Mouse (Mus musculus): ENCODE data around the gene Runx1. TPM values are rescaled to one million over a fixed set of nuclear protein-coding genes. Genes with fewer than 3 reads are reported as not detected.

Gene Runx1
- polyA plus RNA-seq (2012; rRNA removed), result 0.70 and 0.75 TPM in 2 replicates

DNA sequence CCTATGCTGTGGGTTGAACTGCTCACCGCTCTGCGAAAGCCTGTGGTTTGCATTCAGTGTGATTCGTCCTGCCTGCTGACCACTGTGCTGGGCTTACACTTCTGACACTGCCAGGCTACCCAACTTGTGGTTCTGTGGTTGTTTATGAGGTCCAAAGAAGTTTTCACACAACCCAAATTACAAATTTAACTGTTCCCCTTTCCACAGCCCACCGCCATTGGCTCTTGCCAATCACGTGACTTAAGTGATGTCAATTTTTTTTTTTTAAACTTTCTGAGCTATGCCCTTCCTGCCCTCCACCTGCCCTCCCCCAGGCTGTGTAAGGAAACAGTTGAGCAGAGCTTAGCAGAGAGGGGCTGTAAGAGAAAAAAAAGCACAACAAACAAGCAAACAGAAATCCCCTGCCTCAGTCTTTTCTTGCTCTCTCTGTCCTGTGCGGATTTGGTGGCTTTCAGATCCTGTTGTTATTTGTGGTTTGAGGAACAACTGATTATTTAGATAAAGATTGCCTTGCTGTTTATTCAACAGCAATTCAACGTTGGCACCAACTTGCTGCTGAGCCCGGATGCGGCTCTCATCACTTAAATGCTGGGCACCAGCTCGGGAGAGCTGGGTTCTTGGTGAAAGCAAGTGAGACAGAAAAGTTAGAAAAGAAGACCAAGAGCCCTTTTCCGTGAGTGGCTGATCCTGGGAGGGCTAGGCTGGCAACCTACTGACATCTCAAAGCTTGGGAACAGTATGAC is at the start of gene Runx1:
Gene Runx1, minus strand, starts transcription at position 242 of the 743 bp plus-strand sequence.

Data from central nervous system, embryonic 18 days (tissue).